Comparison of ENCODE assay signal across 16 mouse cellular contexts in genomic region chr14:74915658-74916057, GRCm38 (mm10). TPM values are rescaled to one million over a fixed set of nuclear protein-coding genes. Genes with fewer than 3 reads are reported as not detected.
DNase-seq lines count a peak whose midpoint lies in the region; ATAC-seq and TF ChIP-seq lines count a peak whose summit lies in the region.
"Had no signal": no experiment of that assay in that cellular context is flagged by ENCODE, and none has a peak within 500 bp of the region (broad histone marks: within the 10 kb centered on the region; RNA-seq: fewer than 3 reads in every experiment).

No protein-coding gene starts in this region.

- H3K27me3 ChIP-seq in kidney, embryonic 16.5 days (ENCODE audit: insufficient read depth, low read length), result no peaks in the 10 kb centered on the region
- H3K27me3 ChIP-seq in Patski, result no peaks in the 10 kb centered on the region
- H3K27me3 ChIP-seq in small intestine, adult 2 months (ENCODE audit: control insufficient read depth, insufficient read depth, low read length), result no peaks in the 10 kb centered on the region
- H3K27me3 ChIP-seq: embryonic facial prominence, embryonic 13.5 days; megakaryocyte, embryonic 14.5 days had no signal

- no peak overlapping the region for H3K4me3 ChIP-seq in kidney, embryonic 16.5 days (ENCODE audit: low read length)
- no peak overlapping the region for H3K4me3 ChIP-seq in small intestine, adult 2 months (ENCODE audit: low read depth, low read length)
- H3K4me3 ChIP-seq: embryonic facial prominence, embryonic 13.5 days; megakaryocyte, embryonic 14.5 days had no signal

- no peaks in the 10 kb centered on the region for H3K9me3 ChIP-seq in kidney, embryonic 16.5 days (ENCODE audit: low read length)
- H3K9me3 ChIP-seq: embryonic facial prominence, embryonic 13.5 days; G1E; megakaryocyte, embryonic 14.5 days had no signal

- no peak for TF ChIP-seq POLR2A in small intestine, adult 2 months (IDR thresholded peaks at IDR 0.05; ENCODE audit: low read depth, low read length)

- in situ Hi-C loops in Patski (cut with MboI; ENCODE audit: low pct_unique_long_range_greater_than_20kb), result loop anchor here (5.0 kb wide), 1 partner anchor 38 kb away; no protein-coding TSS in a partner anchor

- CTCF ChIA-PET in Patski (lab: Charles Lee), result interaction anchor here (1.6 kb wide), 1 partner anchor 12 kb away, joined by 5 read pairs; no protein-coding TSS in a partner anchor

- 20% methylated on average over 2 of the region's 2 CpGs for WGBS in kidney, embryonic 16.5 days
- WGBS in small intestine, adult 2 months, result 28% methylated on average over 2 of the region's 2 CpGs

- TF ChIP-seq CTCF in Patski (IDR thresholded peaks at IDR 0.05), result no peak
- no peak for TF ChIP-seq CTCF in small intestine, adult 2 months (IDR thresholded peaks at IDR 0.05; ENCODE audit: extremely low read depth, insufficient read length, insufficient replicate concordance, low read depth, low read length)

- H3K4me1 ChIP-seq in kidney, embryonic 16.5 days (ENCODE audit: insufficient read depth, low read length), result peaks cover 64% of the 10 kb centered on the region
- H3K4me1 ChIP-seq in small intestine, adult 2 months (ENCODE audit: control insufficient read depth, insufficient read depth, insufficient read length, low read length), result peaks cover 51% of the 10 kb centered on the region

- 0 out of 2 replicates have a peak overlapping the region, but pooled peaks have one; percentile 18 for H3K9ac ChIP-seq in kidney, embryonic 16.5 days (replicated peaks; ENCODE audit: low read length)
- H3K9ac ChIP-seq: embryonic facial prominence, embryonic 13.5 days had no signal

- H3K4me2 ChIP-seq in kidney, embryonic 16.5 days (replicated peaks; ENCODE audit: low read depth, low read length), result peak overlapping the region; percentile 38
- H3K4me2 ChIP-seq: embryonic facial prominence, embryonic 13.5 days; heart, embryonic 11.5 days; liver, embryonic 11.5 days had no signal

- DNase-seq in kidney, postnatal 4 days, result no peak
- DNase-seq in A20 (ENCODE audit: low read depth, low spot score) (peak; percentile 67), Patski (ENCODE audit: low read depth, low spot score) (peak; percentile 19)
- DNase-seq in frontal cortex, postnatal 25 days (ENCODE audit: low spot score in 2 of 2), result no peak
- DNase-seq in frontal cortex, postnatal 10 days (ENCODE audit: low spot score in 2 of 2), result no peak
- DNase-seq: cerebellum, adult 9-11 months; heart, postnatal 14 days; kidney, postnatal 36 days had no signal

- H3K36me3 ChIP-seq in kidney, embryonic 16.5 days (ENCODE audit: insufficient read depth, low read length), result no peaks in the 10 kb centered on the region
- H3K36me3 ChIP-seq in small intestine, adult 2 months (ENCODE audit: control insufficient read depth, insufficient read depth, low read length), result no peaks in the 10 kb centered on the region
- H3K36me3 ChIP-seq: G1E had no signal

- H3K27ac ChIP-seq in kidney, embryonic 16.5 days (ENCODE audit: low read length), result peak overlapping the region; percentile 76
- peak overlapping the region; percentile 85 for H3K27ac ChIP-seq in small intestine, adult 2 months (ENCODE audit: insufficient read depth, low read depth, low read length)
- H3K27ac ChIP-seq: embryonic facial prominence, embryonic 13.5 days had no signal

- peak; percentile 13; the same call in 1 of the 2 replicates for ATAC-seq in kidney, embryonic 16.5 days (ENCODE audit: low FRiP score, low TSS enrichment)
- ATAC-seq in Patski, result peak; percentile 41
- ATAC-seq: CD4-positive, CD25-positive, alpha-beta regulatory T cell, adult 4 months had no signal

- POLR2A ChIA-PET in Patski (lab: Charles Lee), result no interaction called here

RNA-seq across cellular contexts. Expression of gene Lrch1, which starts 32.0 kb away (rescaled TPM):
- polyA plus RNA-seq in kidney, embryonic 16.5 days (2015; fragmentation: Nextera tagmentation; extraction: Ambion mirVana), result 18.3 and 24.5 TPM in 2 replicates
- 13.0 TPM for polyA plus RNA-seq in Patski (2021)
- polyA plus RNA-seq in small intestine, adult 2 months (2012; rRNA removed), result 3.5 and 6.1 TPM in 2 replicates
- polyA plus RNA-seq: G1E had no signal

Comparison
In these comparisons a context has a peak if more than half of its experiments do, and no peak if none do; other contexts are left out.
1. DNase-seq: peak in A20 (single experiment) and Patski (single experiment); none in kidney, postnatal 4 days (0 of 2), frontal cortex, postnatal 25 days (0 of 2) and frontal cortex, postnatal 10 days (0 of 2).